Mouse (Mus musculus): ENCODE results near the gene Gm10309. TPM values are rescaled to one million over a fixed set of nuclear protein-coding genes. Genes with fewer than 3 reads are reported as not detected.
"Not testable (repeated sequence)": the region's sequence is repeated elsewhere in the genome, so short reads cannot be mapped to it uniquely, and the experiment has no call there.

Gm10309 gene
- polyA plus RNA-seq, 2 experiments: 0.03 to 0.47 TPM

- WGBS: 76% methylated on average over 3 of the region's 3 CpGs
- no peak for ATAC-seq (ENCODE audit: low FRiP score, low read depth)
- Histone ChIP-seq H3K27me3 (ENCODE audit: control insufficient read depth, insufficient read depth, low read length) (no peaks in the 10 kb centered on the region), H3K36me3 (ENCODE audit: control insufficient read depth, insufficient read depth, low read length) (no peaks in the 10 kb centered on the region), H3K9me3 (ENCODE audit: control insufficient read depth, low read length) (no peaks in the 10 kb centered on the region), H3K9ac (ENCODE audit: low read depth, low read length, severe bottlenecking) (no peak overlapping the region), H3K4me3 (replicated peaks; ENCODE audit: low read length) (no peak overlapping the region), H3K4me2 (replicated peaks; ENCODE audit: low read depth, low read length, severe bottlenecking) (no peak overlapping the region), H3K4me1 (ENCODE audit: control insufficient read depth, insufficient read depth, low read length) (no peaks in the 10 kb centered on the region; the same call in 1 of the 2 replicates), H3K27ac (replicated peaks; ENCODE audit: low read depth, low read length) (no peak overlapping the region)
- no peak for TF ChIP-seq POLR2A (IDR thresholded peaks at IDR 0.05; ENCODE audit: borderline replicate concordance, extremely low read depth, insufficient read depth, insufficient read length)
- no peak for DNase-seq (ENCODE audit: low spot score)
Measured at GRCm38 (mm10) chr17:86487450-86487849, 17.6 kb downstream of the Gm10309 start.

- no peaks in the 10 kb centered on the region for H3K36me3 ChIP-seq (ENCODE audit: control insufficient read depth, insufficient read depth, low read length)
- H3K4me2 ChIP-seq (replicated peaks; ENCODE audit: low read depth, low read length, severe bottlenecking): no peak overlapping the region
- H3K9me3 ChIP-seq (ENCODE audit: control insufficient read depth, low read length): no peaks in the 10 kb centered on the region
- WGBS: 85% methylated on average over 5 of the region's 5 CpGs
- TF ChIP-seq POLR2A (IDR thresholded peaks at IDR 0.05; ENCODE audit: borderline replicate concordance, extremely low read depth, insufficient read depth, insufficient read length): no peak
- no peaks in the 10 kb centered on the region for H3K27me3 ChIP-seq (ENCODE audit: control insufficient read depth, insufficient read depth, low read length)
- H3K4me1 ChIP-seq (ENCODE audit: control insufficient read depth, insufficient read depth, low read length): no peaks in the 10 kb centered on the region; the same call in 1 of the 2 replicates
- ATAC-seq (ENCODE audit: low FRiP score, low read depth) (no peak), DNase-seq (ENCODE audit: low spot score) (no peak)
- H3K27ac ChIP-seq (replicated peaks; ENCODE audit: low read depth, low read length): no peak overlapping the region
- H3K4me3 ChIP-seq (replicated peaks; ENCODE audit: low read length): no peak overlapping the region
- H3K9ac ChIP-seq (ENCODE audit: low read depth, low read length, severe bottlenecking): no peak overlapping the region
Measured at GRCm38 (mm10) chr17:86486657-86487056, 18.4 kb downstream of the Gm10309 start.

GRCm38 (mm10) chr17:86484087-86484737 is 20.8 kb downstream of the Gm10309 start:
- WGBS: 3% methylated on average over 3 of the region's 3 CpGs
- no peaks in the 10 kb centered on the region for H3K9me3 ChIP-seq (ENCODE audit: control insufficient read depth, low read length)
- no peak for ATAC-seq (ENCODE audit: low FRiP score, low read depth)
- no peaks in the 10 kb centered on the region for H3K36me3 ChIP-seq (ENCODE audit: control insufficient read depth, insufficient read depth, low read length)
- H3K27ac ChIP-seq (replicated peaks; ENCODE audit: low read depth, low read length): no peak overlapping the region
- no peak overlapping the region for H3K4me3 ChIP-seq (replicated peaks; ENCODE audit: low read length)
- no peaks in the 10 kb centered on the region; the same call in 1 of the 2 replicates for H3K4me1 ChIP-seq (ENCODE audit: control insufficient read depth, insufficient read depth, low read length)
- H3K9ac ChIP-seq (ENCODE audit: low read depth, low read length, severe bottlenecking): no peak overlapping the region
- DNase-seq (ENCODE audit: low spot score): peak; percentile 78
- TF ChIP-seq POLR2A (IDR thresholded peaks at IDR 0.05; ENCODE audit: borderline replicate concordance, extremely low read depth, insufficient read depth, insufficient read length): no peak
- no peaks in the 10 kb centered on the region for H3K27me3 ChIP-seq (ENCODE audit: control insufficient read depth, insufficient read depth, low read length)
- no peak overlapping the region for H3K4me2 ChIP-seq (replicated peaks; ENCODE audit: low read depth, low read length, severe bottlenecking)

DNA sequence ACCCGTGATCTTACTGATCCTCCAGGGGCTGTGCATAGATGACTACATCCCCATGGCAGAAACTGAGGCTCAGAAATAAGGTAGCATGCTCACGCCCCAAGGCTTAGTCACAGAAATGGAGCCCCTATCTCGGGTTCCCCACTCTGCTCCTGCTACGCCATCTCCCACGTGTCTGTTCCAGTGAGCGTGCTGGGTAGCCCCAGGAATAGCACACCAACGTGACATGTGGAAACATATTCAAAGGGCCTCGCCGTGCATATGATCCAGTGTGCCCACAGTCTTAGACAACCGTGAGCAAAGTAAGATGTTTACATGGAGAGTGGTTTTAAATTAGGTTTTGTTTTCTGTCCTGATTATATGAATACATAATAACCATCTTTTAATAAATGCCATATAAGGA is 22.4 kb downstream of the Gm10309 start:
- Histone ChIP-seq H3K36me3 (ENCODE audit: control insufficient read depth, insufficient read depth, low read length) (no peaks in the 10 kb centered on the region), H3K4me2 (replicated peaks; ENCODE audit: low read depth, low read length, severe bottlenecking) (no peak overlapping the region), H3K4me3 (replicated peaks; ENCODE audit: low read length) (no peak overlapping the region), H3K9ac (ENCODE audit: low read depth, low read length, severe bottlenecking) (no peak overlapping the region), H3K27me3 (ENCODE audit: control insufficient read depth, insufficient read depth, low read length) (no peaks in the 10 kb centered on the region), H3K4me1 (ENCODE audit: control insufficient read depth, insufficient read depth, low read length) (no peaks in the 10 kb centered on the region; the same call in 1 of the 2 replicates), H3K9me3 (ENCODE audit: control insufficient read depth, low read length) (no peaks in the 10 kb centered on the region), H3K27ac (replicated peaks; ENCODE audit: low read depth, low read length) (no peak overlapping the region)
- DNase-seq (ENCODE audit: low spot score) (no peak), ATAC-seq (ENCODE audit: low FRiP score, low read depth) (no peak)
- 87% methylated on average over 10 of the region's 10 CpGs for WGBS
- TF ChIP-seq POLR2A (IDR thresholded peaks at IDR 0.05; ENCODE audit: borderline replicate concordance, extremely low read depth, insufficient read depth, insufficient read length): no peak

- ATAC-seq (ENCODE audit: low FRiP score, low read depth) (no peak), DNase-seq (ENCODE audit: low spot score) (no peak)
- Histone ChIP-seq H3K4me1 (ENCODE audit: control insufficient read depth, insufficient read depth, low read length) (no peaks in the 10 kb centered on the region), H3K36me3 (ENCODE audit: control insufficient read depth, insufficient read depth, low read length) (no peaks in the 10 kb centered on the region), H3K4me3 (replicated peaks; ENCODE audit: low read length) (no peak overlapping the region), H3K4me2 (replicated peaks; ENCODE audit: low read depth, low read length, severe bottlenecking) (no peak overlapping the region), H3K9ac (ENCODE audit: low read depth, low read length, severe bottlenecking) (no peak overlapping the region), H3K27me3 (ENCODE audit: control insufficient read depth, insufficient read depth, low read length) (no peaks in the 10 kb centered on the region), H3K27ac (replicated peaks; ENCODE audit: low read depth, low read length) (no peak overlapping the region), H3K9me3 (ENCODE audit: control insufficient read depth, low read length) (no peaks in the 10 kb centered on the region)
- 66% methylated on average over 10 of the region's 10 CpGs for WGBS
- TF ChIP-seq POLR2A (IDR thresholded peaks at IDR 0.05; ENCODE audit: borderline replicate concordance, extremely low read depth, insufficient read depth, insufficient read length): no peak
Measured at GRCm38 (mm10) chr17:86479406-86479805, 25.6 kb downstream of the Gm10309 start.

DNA sequence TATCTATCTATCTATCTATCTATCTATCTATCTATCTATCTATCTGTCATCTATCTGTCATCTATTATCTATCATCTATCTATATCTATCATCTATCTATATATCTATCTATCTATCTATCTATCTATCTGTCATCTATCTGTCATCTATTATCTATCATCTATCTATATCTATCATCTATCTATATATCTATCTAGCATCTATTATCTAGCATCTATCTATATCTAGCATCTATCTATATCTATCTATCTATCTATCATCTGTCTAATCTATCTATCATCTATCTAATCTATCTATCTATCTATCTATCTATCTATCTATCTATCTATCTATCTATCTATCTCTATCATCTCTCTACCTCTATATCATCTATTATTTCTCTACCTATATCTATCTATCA is 27.6 kb downstream of the Gm10309 start:
- DNase-seq (ENCODE audit: low spot score); H3K9ac ChIP-seq (ENCODE audit: low read depth, low read length, severe bottlenecking); H3K27me3 ChIP-seq (ENCODE audit: control insufficient read depth, insufficient read depth, low read length); H3K4me2 ChIP-seq (replicated peaks; ENCODE audit: low read depth, low read length, severe bottlenecking); H3K4me1 ChIP-seq (ENCODE audit: control insufficient read depth, insufficient read depth, low read length); H3K27ac ChIP-seq (replicated peaks; ENCODE audit: low read depth, low read length); H3K9me3 ChIP-seq (ENCODE audit: control insufficient read depth, low read length); H3K36me3 ChIP-seq (ENCODE audit: control insufficient read depth, insufficient read depth, low read length); ATAC-seq (ENCODE audit: low FRiP score, low read depth); H3K4me3 ChIP-seq (replicated peaks; ENCODE audit: low read length): not testable (repeated sequence)
